Mouse (Mus musculus): ENCODE measurements around the gene Rbm38.

DNA sequence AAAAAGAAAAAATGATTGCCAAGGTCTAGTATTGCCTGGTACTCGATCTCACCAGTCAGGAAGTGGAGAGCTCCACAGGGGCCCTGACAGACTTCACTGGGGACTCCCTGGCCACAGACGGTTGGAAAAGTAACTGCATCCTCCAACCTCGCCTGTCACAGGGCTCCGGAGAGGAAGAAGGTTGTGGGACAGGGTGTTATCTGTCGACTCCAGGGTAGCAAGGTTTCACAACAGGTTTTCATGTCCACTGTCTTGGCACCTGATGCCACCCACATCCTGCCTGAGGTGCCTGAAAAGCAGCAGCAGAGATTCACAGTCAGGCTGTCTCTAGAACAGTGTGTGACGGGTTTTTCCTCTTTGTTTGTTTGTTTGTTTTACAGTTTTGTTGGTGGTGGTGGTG, 2.4 kb upstream of the Rbm38 start:
- no peak for TF ChIP-seq EP300 (IDR thresholded peaks at IDR 0.05; ENCODE audit: low read depth)
- TF ChIP-seq CTCF (IDR thresholded peaks at IDR 0.05; ENCODE audit: low read depth), result no peak

Data from liver, postnatal 0 days (tissue).